Mouse (Mus musculus): ENCODE results near the gene Fmod. TPM values are rescaled to one million over a fixed set of nuclear protein-coding genes. Genes with fewer than 3 reads are reported as not detected.

Fmod gene
- polyA plus RNA-seq, 1 experiment: 4.4 TPM

GRCm38 (mm10) chr1:134063773-134064125 is 26.7 kb downstream of the Fmod start:
- Histone ChIP-seq H3K4me1 (replicated peaks; ENCODE audit: control insufficient read depth, insufficient read depth, low read length) (peaks cover 51% of the 10 kb centered on the region), H3K36me3 (ENCODE audit: control insufficient read depth, insufficient read depth, low read length) (no peaks in the 10 kb centered on the region), H3K27ac (ENCODE audit: control insufficient read depth, insufficient read depth, low read length) (peak overlapping the region; percentile 84), H3K4me3 (ENCODE audit: control insufficient read depth, insufficient read depth, low read length) (peak overlapping the region; percentile 56), H3K27me3 (ENCODE audit: control insufficient read depth, insufficient read depth, low read length) (no peaks in the 10 kb centered on the region)
- TF ChIP-seq POLR2A (IDR thresholded peaks at IDR 0.05; ENCODE audit: control insufficient read depth, extremely low read depth, insufficient read depth, low read length, poor library complexity): no peak
- no peak for TF ChIP-seq CTCF (IDR thresholded peaks at IDR 0.05; ENCODE audit: borderline replicate concordance, control insufficient read depth, extremely low read depth, insufficient read depth, low read length, poor library complexity)
- 4% methylated on average over 9 of the region's 9 CpGs for whole genome bisulfite sequencing
- peak; percentile 78 for DNase-seq

- Histone ChIP-seq H3K27ac (ENCODE audit: control insufficient read depth, insufficient read depth, low read length) (peak overlapping the region; percentile 84), H3K27me3 (ENCODE audit: control insufficient read depth, insufficient read depth, low read length) (no peaks in the 10 kb centered on the region), H3K36me3 (ENCODE audit: control insufficient read depth, insufficient read depth, low read length) (no peaks in the 10 kb centered on the region), H3K4me1 (replicated peaks; ENCODE audit: control insufficient read depth, insufficient read depth, low read length) (peaks cover 56% of the 10 kb centered on the region), H3K4me3 (ENCODE audit: control insufficient read depth, insufficient read depth, low read length) (no peak overlapping the region)
- 73% methylated on average over 2 of the region's 2 CpGs for WGBS
- TF ChIP-seq CTCF (IDR thresholded peaks at IDR 0.05; ENCODE audit: borderline replicate concordance, control insufficient read depth, extremely low read depth, insufficient read depth, low read length, poor library complexity): no peak
- no peak for TF ChIP-seq POLR2A (IDR thresholded peaks at IDR 0.05; ENCODE audit: control insufficient read depth, extremely low read depth, insufficient read depth, low read length, poor library complexity)
- peak; percentile 48 for DNase-seq
Observed at GRCm38 (mm10) chr1:134064296-134064831, 27.3 kb downstream of the Fmod start.

- 2% methylated on average over 4 of the region's 4 CpGs for WGBS
- H3K4me1 ChIP-seq (replicated peaks; ENCODE audit: control insufficient read depth, insufficient read depth, low read length): peaks cover 60% of the 10 kb centered on the region
- no peak overlapping the region for H3K4me3 ChIP-seq (ENCODE audit: control insufficient read depth, insufficient read depth, low read length)
- peak; percentile 58 for DNase-seq
- TF ChIP-seq POLR2A (IDR thresholded peaks at IDR 0.05; ENCODE audit: control insufficient read depth, extremely low read depth, insufficient read depth, low read length, poor library complexity) (0 out of 2 replicates have a peak, but pooled peaks have one; percentile 32), CTCF (IDR thresholded peaks at IDR 0.05; ENCODE audit: borderline replicate concordance, control insufficient read depth, extremely low read depth, insufficient read depth, low read length, poor library complexity) (no peak)
- H3K27ac ChIP-seq (ENCODE audit: control insufficient read depth, insufficient read depth, low read length): peak overlapping the region; percentile 84
- no peaks in the 10 kb centered on the region for H3K36me3 ChIP-seq (ENCODE audit: control insufficient read depth, insufficient read depth, low read length)
- no peaks in the 10 kb centered on the region for H3K27me3 ChIP-seq (ENCODE audit: control insufficient read depth, insufficient read depth, low read length)
Observed at GRCm38 (mm10) chr1:134065241-134065809, 28.3 kb downstream of the Fmod start.

DNA sequence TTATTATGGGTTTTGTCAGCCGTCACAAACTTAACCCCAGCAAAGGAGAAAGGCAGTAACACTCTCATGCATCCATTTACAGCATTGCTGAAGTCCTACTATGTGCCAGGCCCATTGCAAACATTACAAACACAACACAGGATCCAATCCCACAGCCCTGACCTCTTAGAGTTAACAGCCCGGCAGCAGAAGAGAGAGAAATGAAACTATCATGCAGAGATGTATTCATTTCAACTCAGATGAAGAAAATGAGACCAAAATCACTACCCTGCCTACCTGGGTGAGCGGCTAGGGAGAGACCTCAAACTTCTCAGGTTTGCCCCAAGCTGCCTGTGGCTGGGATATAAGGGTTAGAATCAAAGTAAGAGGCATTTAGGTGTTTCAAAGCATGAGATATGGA is 29.5 kb downstream of the Fmod start:
- H3K36me3 ChIP-seq (ENCODE audit: control insufficient read depth, insufficient read depth, low read length): no peaks in the 10 kb centered on the region
- H3K27ac ChIP-seq (ENCODE audit: control insufficient read depth, insufficient read depth, low read length): peak overlapping the region; percentile 84
- H3K4me3 ChIP-seq (ENCODE audit: control insufficient read depth, insufficient read depth, low read length): no peak overlapping the region
- TF ChIP-seq CTCF (IDR thresholded peaks at IDR 0.05; ENCODE audit: borderline replicate concordance, control insufficient read depth, extremely low read depth, insufficient read depth, low read length, poor library complexity) (no peak), POLR2A (IDR thresholded peaks at IDR 0.05; ENCODE audit: control insufficient read depth, extremely low read depth, insufficient read depth, low read length, poor library complexity) (no peak)
- peaks cover 72% of the 10 kb centered on the region for H3K4me1 ChIP-seq (replicated peaks; ENCODE audit: control insufficient read depth, insufficient read depth, low read length)
- DNase-seq: no peak
- H3K27me3 ChIP-seq (ENCODE audit: control insufficient read depth, insufficient read depth, low read length): no peaks in the 10 kb centered on the region
- 31% methylated on average over 3 of the region's 3 CpGs for WGBS

DNA sequence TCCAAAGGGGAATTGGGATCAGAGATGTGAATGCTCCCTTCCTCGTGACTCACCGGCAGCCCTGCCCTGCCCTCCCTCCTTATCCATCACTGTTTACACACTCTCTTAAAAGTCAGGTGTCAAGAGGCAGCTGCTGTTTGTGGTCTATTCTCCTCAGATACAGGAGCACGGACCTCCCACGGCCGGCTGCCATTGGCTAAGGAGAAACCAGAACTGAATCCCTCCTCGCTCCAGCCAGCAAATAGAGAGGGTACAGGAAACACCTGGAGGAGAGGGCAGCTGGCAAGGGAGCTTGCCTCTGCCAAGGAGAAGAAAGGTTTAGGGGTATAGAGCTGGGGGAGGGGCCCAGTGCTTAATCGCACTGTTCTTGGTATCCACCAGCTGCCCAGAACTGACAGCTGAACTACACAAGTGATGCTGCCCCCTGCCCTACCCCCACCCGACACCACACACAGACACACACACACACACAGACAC is 30.1 kb downstream of the Fmod start:
- H3K4me3 ChIP-seq (ENCODE audit: control insufficient read depth, insufficient read depth, low read length): peak overlapping the region; percentile 7; the same call in 1 of the 2 replicates
- H3K27me3 ChIP-seq (ENCODE audit: control insufficient read depth, insufficient read depth, low read length): no peaks in the 10 kb centered on the region
- TF ChIP-seq POLR2A (IDR thresholded peaks at IDR 0.05; ENCODE audit: control insufficient read depth, extremely low read depth, insufficient read depth, low read length, poor library complexity) (peak; percentile 89), CTCF (IDR thresholded peaks at IDR 0.05; ENCODE audit: borderline replicate concordance, control insufficient read depth, extremely low read depth, insufficient read depth, low read length, poor library complexity) (no peak)
- H3K4me1 ChIP-seq (replicated peaks; ENCODE audit: control insufficient read depth, insufficient read depth, low read length): peaks cover 73% of the 10 kb centered on the region
- DNase-seq: peak; percentile 88
- WGBS: under 1% methylated on average over 8 of the region's 8 CpGs
- H3K27ac ChIP-seq (ENCODE audit: control insufficient read depth, insufficient read depth, low read length): peak overlapping the region; percentile 92
- no peaks in the 10 kb centered on the region for H3K36me3 ChIP-seq (ENCODE audit: control insufficient read depth, insufficient read depth, low read length)

- TF ChIP-seq POLR2A (IDR thresholded peaks at IDR 0.05; ENCODE audit: control insufficient read depth, extremely low read depth, insufficient read depth, low read length, poor library complexity) (no peak), CTCF (IDR thresholded peaks at IDR 0.05; ENCODE audit: borderline replicate concordance, control insufficient read depth, extremely low read depth, insufficient read depth, low read length, poor library complexity) (no peak)
- H3K36me3 ChIP-seq (ENCODE audit: control insufficient read depth, insufficient read depth, low read length): peaks cover 12% of the 10 kb centered on the region
- H3K4me1 ChIP-seq (replicated peaks; ENCODE audit: control insufficient read depth, insufficient read depth, low read length): peaks cover 84% of the 10 kb centered on the region
- peak overlapping the region; percentile 73 for H3K27ac ChIP-seq (ENCODE audit: control insufficient read depth, insufficient read depth, low read length)
- no peak for DNase-seq
- H3K27me3 ChIP-seq (ENCODE audit: control insufficient read depth, insufficient read depth, low read length): no peaks in the 10 kb centered on the region
- WGBS: 91% methylated on average over 8 of the region's 8 CpGs
- H3K4me3 ChIP-seq (ENCODE audit: control insufficient read depth, insufficient read depth, low read length): no peak overlapping the region
Observed at GRCm38 (mm10) chr1:134070099-134070669, 33.1 kb downstream of the Fmod start.

All from thymus, adult 2 months (tissue).